Mouse (Mus musculus) erythroid progenitor cell, adult 5-6 weeks (primary cell): ENCODE results near the gene Olfr923. TPM values are rescaled to one million over a fixed set of nuclear protein-coding genes. Genes with fewer than 3 reads are reported as not detected.
"Not testable (repeated sequence)": the region's sequence is repeated elsewhere in the genome, so short reads cannot be mapped to it uniquely, and the experiment has no call there.

Experiments
- ATAC-seq: replicated peaks from 2 replicates; pipeline ENCODE4 v1.8.0; 2016; ENCODE audit warnings: moderate number of reproducible peaks, mild to moderate bottlenecking, moderate TSS enrichment, inconsistent platforms; ENCODE audit not compliant: poor library complexity, low FRiP score, severe bottlenecking
- total RNA-seq, 2 experiments: library from RNA; stranded (forward) in 1 of 2; stranded (reverse) in 1 of 2; fragments of 150-400 nt in 1 of 2; fragments of 186-747, 209-891 nt in 1 of 2; gene quantifications; 2 replicates each; pipeline versions ENCODE4 v1.2.3 to v1.2.4; 2015 to 2017; ENCODE audit warnings: low replicate concordance in 2 of 2

Gene Olfr923
- total RNA-seq (2015; ENCODE audit: low replicate concordance) (not detected in 2 replicates), total RNA-seq (2017; ENCODE audit: low replicate concordance) (not detected in 2 replicates)

DNA sequence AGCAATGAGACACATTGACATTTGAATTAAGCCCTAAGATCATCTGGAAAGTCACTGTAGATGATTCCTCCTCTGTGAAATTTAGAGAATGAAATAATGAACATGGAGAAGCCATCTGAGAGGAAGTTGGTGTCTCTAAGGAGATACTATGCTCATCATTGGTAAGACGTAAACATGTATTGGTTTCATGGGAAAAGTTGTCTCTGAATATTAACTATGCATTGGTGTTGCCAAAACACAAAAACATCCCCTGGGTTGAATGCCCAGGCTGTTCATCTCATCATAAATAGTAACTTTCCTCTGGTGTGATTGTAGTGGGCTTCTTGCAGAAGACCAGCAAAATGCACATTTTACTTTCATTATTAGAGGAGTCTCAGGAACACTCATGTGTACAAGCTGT, at the start of gene Olfr923:
Gene Olfr923, plus strand, starts transcription at position 301 of the 400 bp plus-strand sequence.
- ATAC-seq: no peak

GRCm38 (mm10) chr9:38792689-38793088, 33.7 kb upstream of the Olfr923 start:
- ATAC-seq: no peak

GRCm38 (mm10) chr9:38805696-38806095, 20.6 kb upstream of the Olfr923 start:
- no peak for ATAC-seq

DNA sequence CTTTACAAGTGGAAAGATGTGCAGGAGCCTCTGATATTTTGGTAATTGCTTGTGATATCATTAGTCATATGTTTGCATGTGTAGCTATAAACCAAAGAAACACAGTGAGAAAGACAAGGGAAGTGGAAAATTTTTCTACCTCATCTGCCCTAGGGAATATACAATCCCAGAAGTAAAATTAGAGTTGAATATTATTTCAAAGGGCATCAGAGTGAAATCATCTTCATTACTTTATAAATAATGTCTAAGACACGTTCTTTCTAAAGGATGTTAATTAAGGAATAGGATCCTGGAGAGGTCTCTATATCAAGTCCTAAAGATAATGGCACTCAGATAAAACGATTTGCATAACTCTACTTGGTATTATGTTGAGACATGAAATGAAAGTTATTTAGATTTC, 12.0 kb upstream of the Olfr923 start, which contains the start of gene Olfr922:
Gene Olfr922, plus strand, starts transcription at position 301 of the 400 bp plus-strand sequence.
- ATAC-seq: no peak

- no peak for ATAC-seq
Observed at GRCm38 (mm10) chr9:38815458-38815986, 10.8 kb upstream of the Olfr923 start.

DNA sequence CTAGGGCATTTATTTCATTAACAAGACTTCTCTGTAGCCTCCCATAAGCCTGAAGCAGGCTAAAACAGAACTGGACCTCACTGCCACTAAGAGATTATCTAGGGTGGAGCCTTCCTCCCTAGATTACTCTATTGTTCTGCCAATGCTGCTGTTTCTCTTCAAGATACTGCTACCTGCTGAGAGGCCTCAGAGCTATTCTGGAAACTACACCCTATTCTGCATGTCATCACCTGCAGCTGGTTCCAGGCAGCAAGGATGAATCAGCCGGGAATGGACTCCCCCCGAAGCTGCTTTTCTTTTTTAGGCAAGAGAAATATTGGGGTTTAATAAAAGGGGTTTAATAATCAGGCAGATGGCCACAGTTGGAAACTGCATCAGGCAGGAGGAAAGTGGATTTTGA, 6.7 kb downstream of the Olfr923 start:
- ATAC-seq: no peak

DNA sequence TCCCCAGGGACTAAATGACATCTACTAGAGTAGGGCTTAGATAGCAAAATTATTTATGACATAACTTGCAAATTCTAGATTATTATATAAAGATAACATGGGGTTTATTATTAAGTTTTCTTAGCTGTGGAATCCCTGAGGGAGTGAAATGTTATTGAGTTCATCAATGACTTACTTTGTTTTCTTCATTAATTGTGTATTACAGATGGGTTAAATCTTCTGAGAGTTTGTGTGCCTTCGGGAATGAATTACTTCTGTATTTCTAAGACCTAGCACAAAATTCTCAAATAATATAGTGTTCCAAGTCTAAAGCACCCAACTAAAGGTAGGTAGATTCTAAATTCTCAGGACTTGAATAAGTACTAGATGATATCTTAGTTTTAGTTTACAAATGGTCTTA, 17.8 kb downstream of the Olfr923 start, which contains the start of gene Olfr924:
Gene Olfr924, plus strand, starts transcription at position 301 of the 400 bp plus-strand sequence.
- ATAC-seq: no peak

- no peak for ATAC-seq
Observed at GRCm38 (mm10) chr9:38854760-38855159, 28.4 kb downstream of the Olfr923 start, which contains the start of gene Olfr26. Gene Olfr26 (plus strand): TSS chr9:38855060.

- ATAC-seq: not testable (repeated sequence)
Observed at GRCm38 (mm10) chr9:38874880-38875279, 48.5 kb downstream of the Olfr923 start.

- no peak for ATAC-seq
Observed at GRCm38 (mm10) chr9:38876826-38877225, 50.5 kb downstream of the Olfr923 start, which contains the start of gene Olfr926. Gene Olfr926 (plus strand): TSS chr9:38877126.

Other genes starting within 250 kb of the Olfr923 start
- not detected in 2 replicates for gene Olfr912, start 246.4 kb upstream of the Olfr923 start, total RNA-seq (2015; ENCODE audit: low replicate concordance)
- not detected in 2 replicates for gene Olfr912, start 246.4 kb upstream of the Olfr923 start, total RNA-seq (2017; ENCODE audit: low replicate concordance)
- gene Olfr913, start 233.8 kb upstream of the Olfr923 start, total RNA-seq (2015; ENCODE audit: low replicate concordance): not detected in 2 replicates
- not detected in 2 replicates for gene Olfr913, start 233.8 kb upstream of the Olfr923 start, total RNA-seq (2017; ENCODE audit: low replicate concordance)
- not detected in 2 replicates for gene Olfr914, start 221.4 kb upstream of the Olfr923 start, total RNA-seq (2015; ENCODE audit: low replicate concordance)
- gene Olfr914, start 221.4 kb upstream of the Olfr923 start, total RNA-seq (2017; ENCODE audit: low replicate concordance): not detected in 2 replicates
- gene Olfr916, start 166.7 kb upstream of the Olfr923 start, total RNA-seq (2015; ENCODE audit: low replicate concordance): not detected in 2 replicates
- not detected in 2 replicates for gene Olfr916, start 166.7 kb upstream of the Olfr923 start, total RNA-seq (2017; ENCODE audit: low replicate concordance)
- not detected in 2 replicates for gene Olfr917, start 160.7 kb upstream of the Olfr923 start, total RNA-seq (2015; ENCODE audit: low replicate concordance)
- gene Olfr917, start 160.7 kb upstream of the Olfr923 start, total RNA-seq (2017; ENCODE audit: low replicate concordance): not detected in 2 replicates
- not detected in 2 replicates for gene Olfr918, start 151.9 kb upstream of the Olfr923 start, total RNA-seq (2015; ENCODE audit: low replicate concordance)
- not detected in 2 replicates for gene Olfr918, start 151.9 kb upstream of the Olfr923 start, total RNA-seq (2017; ENCODE audit: low replicate concordance)
- gene Olfr919, start 122.9 kb upstream of the Olfr923 start, total RNA-seq (2015; ENCODE audit: low replicate concordance): not detected in 2 replicates
- gene Olfr919, start 122.9 kb upstream of the Olfr923 start, total RNA-seq (2017; ENCODE audit: low replicate concordance): not detected in 2 replicates
- gene Vwa5a, start 108.3 kb upstream of the Olfr923 start, total RNA-seq (2015; ENCODE audit: low replicate concordance): 5.4 and 8.8 TPM in 2 replicates
- 3.9 and 5.1 TPM in 2 replicates for gene Vwa5a, start 108.3 kb upstream of the Olfr923 start, total RNA-seq (2017; ENCODE audit: low replicate concordance)
- gene Olfr920, start 74.2 kb upstream of the Olfr923 start, total RNA-seq (2015; ENCODE audit: low replicate concordance): not detected in 2 replicates
- gene Olfr920, start 74.2 kb upstream of the Olfr923 start, total RNA-seq (2017; ENCODE audit: low replicate concordance): 0.26 TPM in 1 of 2 replicates, not detected in the other
- not detected in 2 replicates for gene Olfr921, start 53.5 kb upstream of the Olfr923 start, total RNA-seq (2015; ENCODE audit: low replicate concordance)
- gene Olfr921, start 53.5 kb upstream of the Olfr923 start, total RNA-seq (2017; ENCODE audit: low replicate concordance): not detected in 2 replicates
- not detected in 2 replicates for gene Olfr922, start 11.9 kb upstream of the Olfr923 start, total RNA-seq (2015; ENCODE audit: low replicate concordance)
- not detected in 2 replicates for gene Olfr922, start 11.9 kb upstream of the Olfr923 start, total RNA-seq (2017; ENCODE audit: low replicate concordance)
- not detected in 2 replicates for gene Olfr924, start 17.9 kb downstream of the Olfr923 start, total RNA-seq (2015; ENCODE audit: low replicate concordance)
- not detected in 2 replicates for gene Olfr924, start 17.9 kb downstream of the Olfr923 start, total RNA-seq (2017; ENCODE audit: low replicate concordance)
- not detected in 2 replicates for gene Olfr26, start 28.5 kb downstream of the Olfr923 start, total RNA-seq (2015; ENCODE audit: low replicate concordance)
- not detected in 2 replicates for gene Olfr26, start 28.5 kb downstream of the Olfr923 start, total RNA-seq (2017; ENCODE audit: low replicate concordance)
- not detected in 2 replicates for gene Olfr926, start 50.6 kb downstream of the Olfr923 start, total RNA-seq (2015; ENCODE audit: low replicate concordance)
- not detected in 2 replicates for gene Olfr926, start 50.6 kb downstream of the Olfr923 start, total RNA-seq (2017; ENCODE audit: low replicate concordance)
- gene Olfr930, start 103.3 kb downstream of the Olfr923 start, total RNA-seq (2015; ENCODE audit: low replicate concordance): not detected in 2 replicates
- not detected in 2 replicates for gene Olfr930, start 103.3 kb downstream of the Olfr923 start, total RNA-seq (2017; ENCODE audit: low replicate concordance)
- not detected in 2 replicates for gene Olfr933, start 145.8 kb downstream of the Olfr923 start, total RNA-seq (2015; ENCODE audit: low replicate concordance)
- not detected in 2 replicates for gene Olfr933, start 145.8 kb downstream of the Olfr923 start, total RNA-seq (2017; ENCODE audit: low replicate concordance)
- gene Olfr934, start 161.8 kb downstream of the Olfr923 start, total RNA-seq (2015; ENCODE audit: low replicate concordance): not detected in 2 replicates
- not detected in 2 replicates for gene Olfr934, start 161.8 kb downstream of the Olfr923 start, total RNA-seq (2017; ENCODE audit: low replicate concordance)
- gene Olfr935, start 173.1 kb downstream of the Olfr923 start, total RNA-seq (2015; ENCODE audit: low replicate concordance): not detected in 2 replicates
- gene Olfr935, start 173.1 kb downstream of the Olfr923 start, total RNA-seq (2017; ENCODE audit: low replicate concordance): not detected in 2 replicates
- not detected in 2 replicates for gene Olfr146, start 196.8 kb downstream of the Olfr923 start, total RNA-seq (2015; ENCODE audit: low replicate concordance)
- gene Olfr146, start 196.8 kb downstream of the Olfr923 start, total RNA-seq (2017; ENCODE audit: low replicate concordance): not detected in 2 replicates
- not detected in 2 replicates for gene Olfr937, start 238.4 kb downstream of the Olfr923 start, total RNA-seq (2015; ENCODE audit: low replicate concordance)
- gene Olfr937, start 238.4 kb downstream of the Olfr923 start, total RNA-seq (2017; ENCODE audit: low replicate concordance): not detected in 2 replicates